Mouse (Mus musculus) CD8-positive naive resting alpha-beta T cell, adult 57 days (primary cell): ENCODE data around the gene Phactr1. TPM values are rescaled to one million over a fixed set of nuclear protein-coding genes. Genes with fewer than 3 reads are reported as not detected.

Source experiments
- total RNA-seq: library from RNA; stranded (reverse); gene quantifications from one replicate; pipeline ENCODE4 v1.2.4, GENCODE M21; 2023

Phactr1 gene
- not detected for total RNA-seq

DNA sequence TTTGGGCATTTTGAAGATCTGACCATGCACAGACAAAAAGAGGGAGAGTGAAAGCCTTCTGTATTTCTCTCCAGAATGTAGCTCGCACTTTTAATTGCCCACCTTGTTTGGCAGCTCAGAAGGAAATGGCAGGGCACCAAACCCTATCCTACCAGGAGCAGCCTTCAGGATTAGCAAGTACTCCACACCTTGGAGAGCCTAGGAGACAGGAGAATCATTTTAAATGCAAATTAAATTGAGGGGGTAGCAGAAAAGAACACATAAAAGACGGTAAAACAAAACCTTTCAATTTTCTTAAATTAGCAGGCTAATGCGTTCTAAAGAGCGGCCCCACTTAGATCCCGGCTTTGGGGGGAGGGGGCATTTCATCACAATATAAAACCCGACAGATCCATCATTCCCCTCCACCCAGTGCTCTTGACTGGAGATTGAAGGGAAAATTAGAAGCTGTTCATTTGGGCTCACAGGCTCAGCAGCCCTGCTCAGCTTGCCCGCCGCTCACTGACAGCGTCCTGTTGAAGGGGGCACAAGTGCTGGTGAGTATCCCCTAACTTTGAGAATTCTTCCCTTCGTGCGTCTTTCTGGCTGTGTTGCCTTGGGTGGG is at the start of gene Phactr1:
Phactr1 (plus strand) TSS at position 233 of the 604 bp plus-strand sequence.

GRCm38 (mm10) chr13:43171020-43171710 is 490.7 kb downstream of the Phactr1 start, which contains the start of gene Tbc1d7:
Tbc1d7 (minus strand) TSS chr13:43171501.

